Mouse (Mus musculus): Measurements from ENCODE around the gene Kcna2.

GRCm38 (mm10) chr3:107105986-107106385 lies 5.0 kb downstream of the Kcna2 start:
- TF ChIP-seq CTCF (IDR thresholded peaks at IDR 0.05; ENCODE audit: extremely low read depth, insufficient read depth, insufficient read length, insufficient replicate concordance) (no peak), POLR2A (IDR thresholded peaks at IDR 0.05; ENCODE audit: low read depth, low read length) (no peak)

Data from spleen, adult 2 months (tissue).